Mouse (Mus musculus): ENCODE measurements around the gene Cdkn2d. TPM values are rescaled to one million over a fixed set of nuclear protein-coding genes. Genes with fewer than 3 reads are reported as not detected.
"Not testable (repeated sequence)": the region's sequence is repeated elsewhere in the genome, so short reads cannot be mapped to it uniquely, and the experiment has no call there.

Cdkn2d gene
- 1 to 10 TPM; 7.4 to 9.1 TPM for total RNA-seq (2021)
- long read RNA-seq, experiment 1, transcript Cdkn2d-203 (2 exons, 1,423 nt) = major isoform, 23 of 25 reads
- long read RNA-seq, experiment 1, partial matches to known transcripts = 1 of 25 reads
- long read RNA-seq, experiment 1, other reads (novel, unspliced or antisense) = 1 of 25 reads
- long read RNA-seq, experiment 2, transcript Cdkn2d-203 (2 exons, 1,423 nt) = major isoform, 19 of 23 reads
- long read RNA-seq, experiment 2, partial matches to known transcripts = 0 of 23 reads
- long read RNA-seq, experiment 2, other reads (novel, unspliced or antisense) = 1 of 23 reads

DNA sequence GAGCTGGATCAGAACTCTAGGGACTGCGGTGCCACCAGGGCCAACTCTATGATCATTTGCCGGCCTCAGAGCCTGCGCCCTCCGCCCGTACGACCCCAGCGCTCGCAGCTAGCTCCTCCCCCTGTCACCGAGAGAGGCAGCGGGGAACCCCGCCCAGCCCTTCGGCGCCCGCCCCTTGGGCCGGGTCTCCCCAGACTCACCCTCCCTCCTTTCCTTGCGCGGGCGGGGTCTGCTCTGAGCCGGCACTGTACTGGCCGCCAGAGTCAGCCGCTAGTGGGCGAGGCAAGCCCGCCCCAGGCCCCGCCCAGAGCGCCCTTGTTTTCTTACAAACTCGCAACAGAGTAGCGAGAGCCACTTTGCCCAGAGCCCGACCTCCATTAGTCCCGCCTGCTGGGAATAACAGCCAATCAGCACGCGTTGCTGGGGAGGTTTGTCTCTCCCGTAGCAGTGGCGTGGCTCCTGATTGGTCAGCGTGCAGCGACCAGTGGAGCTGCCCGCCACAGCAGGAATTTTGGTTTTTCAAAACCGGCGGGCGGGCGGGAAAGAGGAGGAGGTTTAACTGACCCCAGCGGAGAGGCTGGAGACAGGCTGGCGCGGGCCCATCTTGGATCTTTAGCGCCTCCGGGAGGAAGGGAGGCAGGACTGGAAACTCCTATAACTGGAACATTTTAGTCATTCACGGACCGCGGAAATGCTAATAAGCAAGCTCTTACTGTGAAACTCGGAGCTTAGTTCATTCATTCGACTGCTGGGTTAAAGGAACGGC is at the start of gene Cdkn2d:
Gene Cdkn2d, minus strand, starts transcription at position 386 of the 766 bp plus-strand sequence.
- peak; percentile 100 for DNase-seq

DNA sequence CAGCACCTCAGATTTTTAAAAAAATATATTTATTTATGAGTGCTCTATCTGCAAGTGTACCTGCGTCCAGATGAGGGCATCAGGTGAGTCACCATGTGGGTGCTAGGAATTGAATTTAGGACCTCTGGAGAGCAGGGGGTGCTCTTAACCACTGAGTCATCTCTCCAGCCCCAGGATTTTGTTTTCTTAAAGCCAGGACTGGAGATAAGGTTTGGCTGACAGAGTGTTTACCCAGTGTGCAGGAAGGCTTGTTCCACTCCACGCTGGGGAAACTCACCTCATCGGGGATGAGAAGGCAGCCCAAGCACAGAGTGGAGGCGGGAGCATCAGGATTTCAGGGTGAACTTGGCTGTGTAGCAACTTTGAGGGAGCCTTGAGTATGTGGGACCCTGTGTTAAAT is 49.2 kb upstream of the Cdkn2d start:
- no peak for DNase-seq

DNA sequence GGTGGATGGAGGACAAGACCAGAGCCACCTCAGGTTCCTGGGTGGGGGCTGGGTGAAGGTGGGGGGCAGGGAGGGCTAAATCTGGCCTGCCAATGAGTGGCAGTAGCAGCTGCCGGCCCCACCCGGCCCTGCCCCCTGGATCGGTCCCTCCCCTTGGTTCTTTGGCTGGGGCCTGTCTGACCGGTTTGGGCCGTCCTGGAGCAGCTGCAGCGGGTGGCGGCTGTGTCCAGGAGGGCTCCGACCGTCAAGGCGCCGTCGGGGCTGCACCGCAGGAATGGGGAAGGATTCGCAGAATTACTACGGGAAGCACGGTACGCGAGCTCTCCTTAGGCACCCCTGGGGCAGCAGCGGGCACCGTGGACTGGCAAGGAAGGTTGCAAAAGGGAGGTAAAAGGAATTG is 46.4 kb upstream of the Cdkn2d start:
- peak; percentile 85 for DNase-seq

DNA sequence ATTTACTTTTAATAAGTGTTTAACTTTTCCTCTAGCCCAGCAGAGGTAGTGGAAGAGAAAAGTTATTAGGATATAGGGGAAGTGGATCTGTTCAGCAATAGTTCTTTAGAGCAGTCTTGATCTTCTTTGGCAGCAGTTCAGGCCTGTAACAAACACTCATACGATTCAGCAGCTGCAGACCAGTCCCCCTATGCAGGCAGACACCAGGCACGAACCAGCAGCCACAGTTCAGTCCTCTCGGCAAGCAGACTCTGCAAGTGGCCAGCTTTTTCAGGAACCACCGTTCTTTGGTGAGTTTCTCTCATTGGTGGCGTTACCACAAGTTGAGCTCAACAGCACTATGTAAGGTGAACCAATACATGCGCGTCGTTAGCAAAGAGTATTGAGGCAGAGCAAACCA is 45.3 kb upstream of the Cdkn2d start:
- no peak for DNase-seq

DNA sequence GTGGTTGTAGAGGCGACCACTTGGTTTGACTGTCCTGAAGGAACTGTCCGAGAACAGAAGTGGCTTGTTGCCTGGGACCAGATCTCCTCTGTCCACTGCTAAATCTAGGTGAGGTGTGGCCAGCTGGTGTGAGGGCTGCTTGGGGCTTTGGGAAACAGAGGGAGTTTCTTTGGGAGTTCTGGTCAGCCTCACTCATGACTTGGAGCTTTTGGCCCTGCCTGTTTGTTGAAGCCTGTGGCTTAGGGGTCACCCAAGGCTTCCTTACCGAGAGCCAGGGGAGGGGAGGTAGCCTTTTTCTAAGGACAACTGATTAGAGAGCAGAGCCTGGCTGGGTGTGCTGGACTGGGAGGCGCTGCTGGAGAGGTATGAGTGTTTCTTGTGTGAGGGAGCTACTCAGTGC is 44.2 kb upstream of the Cdkn2d start:
- no peak for DNase-seq

DNA sequence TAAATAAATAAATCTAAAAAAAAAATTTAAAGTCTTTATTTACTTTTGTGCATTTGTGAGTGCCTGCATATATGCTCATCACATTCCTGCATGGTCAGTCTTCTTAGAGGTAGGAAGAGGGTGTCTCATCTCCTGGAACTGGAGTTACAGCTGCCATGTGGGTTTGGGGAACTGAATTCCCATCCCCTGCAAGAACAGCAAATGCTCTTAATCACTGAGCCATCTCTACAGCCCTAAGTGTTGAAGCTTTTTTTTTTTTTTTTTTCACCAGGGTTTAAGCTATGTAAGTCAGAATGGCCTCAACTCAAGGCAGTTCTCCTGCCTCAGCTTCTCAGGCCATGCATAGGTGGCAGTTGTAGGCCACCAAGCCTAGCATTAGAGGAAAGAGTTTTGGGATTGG is 43.5 kb upstream of the Cdkn2d start:
- DNase-seq = no peak

DNA sequence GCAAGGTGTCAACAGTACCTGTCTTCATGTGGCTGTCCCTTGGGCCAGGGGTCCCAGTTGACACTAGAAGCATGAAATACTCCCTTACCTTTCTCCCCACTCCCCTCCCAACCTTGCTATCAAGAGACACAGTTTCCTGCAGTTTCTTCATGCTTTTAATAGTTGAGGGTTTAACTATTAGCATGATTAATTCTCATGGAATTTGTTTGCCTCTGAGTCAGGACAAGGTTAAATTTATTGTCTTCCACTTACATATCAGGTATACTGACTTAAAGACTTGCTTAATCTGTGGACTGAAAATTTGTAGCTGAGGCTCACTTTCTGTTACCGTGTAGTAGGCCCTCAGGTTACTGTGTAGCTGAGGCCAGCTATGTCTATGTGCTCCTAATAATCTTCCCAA is 42.3 kb upstream of the Cdkn2d start:
- no peak for DNase-seq

DNA sequence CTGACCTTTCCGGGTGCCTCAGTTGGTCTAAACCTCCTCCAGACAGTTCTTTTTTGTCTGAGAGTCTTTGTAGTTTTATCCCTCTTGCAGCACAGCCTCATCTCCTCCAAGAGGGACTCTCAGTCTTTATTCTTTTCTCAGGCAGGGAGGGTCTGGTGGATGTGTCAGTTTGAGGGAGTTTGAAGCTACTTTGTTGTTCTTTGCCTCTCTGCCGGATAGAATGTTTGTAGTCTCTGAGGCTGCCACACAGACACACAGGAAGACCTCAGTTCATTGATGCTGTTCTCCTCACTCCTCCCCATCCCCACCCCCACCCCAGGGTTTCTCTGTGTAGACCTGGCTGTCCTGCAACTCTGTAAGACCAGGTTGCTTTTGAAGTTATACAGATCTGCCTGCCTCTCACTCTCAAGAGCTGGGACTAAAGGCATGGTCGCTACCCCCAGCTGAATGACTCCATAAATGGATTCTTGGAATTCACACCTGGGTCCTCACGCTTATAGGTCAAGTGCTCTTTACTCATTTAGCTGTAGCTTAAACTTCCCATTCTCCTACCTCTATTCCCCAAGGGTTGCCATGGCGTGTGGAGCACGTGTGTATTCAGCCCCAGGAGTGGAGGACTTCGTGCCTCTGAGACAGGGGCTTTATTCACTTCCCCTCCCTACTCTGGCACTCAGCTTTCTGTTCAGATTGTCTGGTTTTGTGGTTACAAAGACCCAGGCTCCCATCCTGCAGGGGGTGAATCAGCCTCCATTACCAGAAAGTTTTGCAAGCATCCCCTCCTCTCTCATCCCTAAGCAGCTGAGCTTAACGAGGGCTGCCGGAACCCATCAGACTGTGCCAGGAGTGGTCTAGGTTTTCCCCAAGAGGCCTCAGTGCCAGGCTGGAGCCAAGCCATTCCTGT is 41.2 kb upstream of the Cdkn2d start:
- no peak for DNase-seq

DNA sequence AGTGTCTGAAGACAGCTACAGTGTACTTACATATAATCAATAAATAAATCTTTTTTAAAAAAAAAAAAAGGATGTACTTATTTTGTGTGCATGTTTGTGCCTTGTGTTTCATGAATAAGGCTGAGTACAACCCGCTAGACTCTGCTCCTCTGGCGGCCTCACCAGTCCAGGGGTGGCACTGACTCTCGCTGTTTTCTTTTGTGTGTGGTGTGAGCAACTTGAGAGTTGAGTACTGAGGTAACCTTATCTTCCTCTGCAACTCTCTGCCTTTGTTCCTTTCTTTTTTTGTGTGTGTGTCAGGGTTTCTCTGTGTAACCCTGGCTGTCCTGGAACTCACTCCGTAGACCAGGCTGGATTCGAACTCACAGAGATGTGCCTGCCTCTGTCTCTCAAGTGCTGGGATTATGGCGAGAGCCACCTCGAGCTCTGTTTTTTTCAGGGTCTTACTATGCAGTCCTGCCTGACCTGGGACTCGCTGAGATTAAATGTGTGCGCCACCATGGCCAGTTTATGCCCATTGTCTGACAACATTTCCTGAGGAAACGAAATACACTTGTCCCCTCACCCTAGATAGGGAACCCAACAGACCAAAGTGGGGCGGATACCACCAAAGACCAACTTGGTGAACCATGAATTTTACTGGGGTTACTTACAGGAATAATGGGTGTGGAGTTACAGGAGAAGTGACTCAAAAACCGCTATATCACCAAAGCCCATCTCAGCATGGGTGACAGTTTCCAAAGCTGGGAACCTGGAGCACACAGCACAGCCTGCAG is 40.3 kb upstream of the Cdkn2d start:
- DNase-seq = no peak

DNA sequence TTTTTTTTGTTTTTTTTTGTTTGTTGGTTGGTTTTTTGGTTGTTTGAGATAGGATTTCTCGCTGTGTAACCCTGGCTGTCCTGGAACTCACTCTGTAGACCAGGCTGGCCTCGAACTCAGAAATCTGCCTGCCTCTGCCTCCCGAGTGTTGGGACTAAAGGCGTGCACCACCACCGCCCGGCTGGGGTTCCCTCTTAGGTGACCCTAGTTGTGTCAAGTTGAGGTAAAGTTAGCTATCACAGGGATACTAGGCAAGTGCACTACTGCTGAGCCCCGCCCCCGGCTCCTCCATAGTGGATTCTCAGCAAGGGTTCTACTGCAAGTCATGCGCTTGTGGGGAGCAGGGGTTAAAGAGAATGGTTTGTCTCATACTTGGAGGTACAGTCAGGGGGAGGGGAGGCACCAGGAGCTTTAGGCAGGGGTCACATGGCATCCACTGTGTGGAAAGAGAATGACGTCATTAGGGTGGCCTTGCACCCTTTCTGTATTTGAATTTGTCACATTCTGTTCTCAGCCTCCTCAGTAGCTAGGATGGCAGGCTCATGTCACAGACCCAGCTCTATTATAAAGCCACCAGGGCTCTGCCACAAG is 38.6 kb upstream of the Cdkn2d start:
- no peak for DNase-seq

DNA sequence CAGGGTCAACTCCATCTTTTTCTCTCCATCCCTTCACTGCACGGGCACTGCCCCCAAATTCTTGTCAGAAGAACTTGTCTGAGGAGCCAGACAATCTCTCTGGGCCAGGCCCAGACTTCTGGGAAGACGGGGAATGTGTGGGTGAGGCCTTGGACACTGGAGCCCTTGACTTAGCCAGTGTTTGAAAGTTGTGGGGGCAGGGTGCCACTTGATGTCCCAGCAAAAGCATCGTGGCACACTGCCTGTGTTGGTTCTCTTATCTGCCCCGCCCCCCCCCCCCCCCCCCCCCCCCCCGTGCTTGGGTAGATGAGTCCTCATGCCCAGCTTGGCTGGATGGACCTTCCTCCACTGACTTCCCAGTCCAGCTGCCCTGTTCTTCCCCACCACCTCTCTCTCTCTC is 37.8 kb upstream of the Cdkn2d start:
- peak; percentile 60 for DNase-seq

DNA sequence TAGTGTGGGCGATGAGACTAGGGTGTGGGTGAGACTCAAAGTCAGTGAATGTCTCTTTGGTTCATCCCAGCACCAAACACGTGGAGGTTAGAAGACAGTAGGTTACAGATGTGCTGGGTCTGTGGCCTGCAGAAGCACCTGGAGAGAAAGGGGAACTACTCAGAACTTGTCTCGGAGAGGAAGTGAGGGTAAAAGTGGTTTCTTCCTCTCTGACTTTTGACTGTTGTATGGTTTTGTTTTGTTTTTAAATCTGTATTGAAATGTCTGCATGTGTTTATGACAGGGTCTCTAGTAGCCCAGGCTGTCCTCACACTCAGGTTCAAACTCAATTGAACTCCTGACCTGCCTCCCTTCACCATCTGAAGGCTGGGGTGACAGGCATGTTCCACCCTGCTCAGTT is 36.8 kb upstream of the Cdkn2d start:
- DNase-seq = no peak

DNA sequence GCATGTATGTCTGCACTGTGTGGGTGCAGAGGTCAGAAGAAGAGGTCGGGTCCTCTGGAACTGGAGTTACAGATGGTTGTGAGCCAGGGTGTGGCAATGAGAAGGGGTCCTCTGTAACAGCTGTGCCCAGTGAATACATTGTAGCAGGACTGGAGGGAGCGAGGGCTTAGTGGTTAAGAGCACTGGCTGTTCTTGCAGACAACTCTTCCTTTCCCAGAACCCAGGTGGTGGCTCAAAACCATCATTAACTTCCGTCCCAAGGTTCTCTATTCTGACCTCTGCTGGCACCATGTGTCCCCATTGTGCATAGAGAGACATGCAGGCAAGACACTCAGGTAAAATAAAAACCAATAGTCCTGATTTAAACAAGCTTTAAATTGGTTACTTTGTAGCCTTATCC is 36.4 kb upstream of the Cdkn2d start:
- DNase-seq = no peak

DNA sequence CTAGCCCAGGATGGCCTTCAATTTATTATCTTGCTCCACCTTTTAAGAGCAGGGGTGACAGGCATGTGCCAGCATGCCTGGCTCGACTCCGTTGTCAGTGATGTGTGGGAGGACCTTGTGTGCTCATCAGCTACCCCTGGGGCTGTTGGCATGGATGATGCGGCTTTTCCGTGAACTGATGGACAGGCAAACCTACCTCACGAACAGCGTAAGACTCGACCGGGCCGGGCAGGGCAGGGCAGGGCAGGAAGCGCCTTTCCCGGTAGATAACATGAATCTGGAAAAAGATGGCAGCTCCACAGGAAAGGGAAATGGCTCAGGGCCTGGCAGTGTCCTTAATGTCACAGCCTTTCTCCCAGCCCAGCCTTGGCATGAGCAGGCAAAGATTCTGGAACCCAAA is 33.1 kb upstream of the Cdkn2d start:
- no peak for DNase-seq

DNA sequence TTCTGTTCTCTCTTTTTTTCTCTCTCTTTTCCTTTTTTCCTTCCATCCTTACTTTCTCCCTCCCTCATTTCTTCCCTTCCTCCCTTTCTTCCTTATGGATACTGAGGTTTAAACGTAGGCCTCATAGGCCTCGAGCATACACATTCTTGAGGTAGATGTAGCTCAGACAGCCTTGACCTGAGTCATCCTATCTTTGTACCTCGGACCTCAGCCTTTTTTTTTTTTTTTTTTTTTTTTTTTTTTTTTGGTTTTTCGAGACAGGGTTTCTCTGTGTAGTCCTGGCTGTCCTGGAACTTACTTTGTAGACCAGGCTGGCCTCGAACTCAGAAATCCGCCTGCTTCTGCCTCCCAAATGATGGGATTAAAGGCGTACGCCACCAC is 31.7 kb upstream of the Cdkn2d start:
- DNase-seq = not testable (repeated sequence)

DNA sequence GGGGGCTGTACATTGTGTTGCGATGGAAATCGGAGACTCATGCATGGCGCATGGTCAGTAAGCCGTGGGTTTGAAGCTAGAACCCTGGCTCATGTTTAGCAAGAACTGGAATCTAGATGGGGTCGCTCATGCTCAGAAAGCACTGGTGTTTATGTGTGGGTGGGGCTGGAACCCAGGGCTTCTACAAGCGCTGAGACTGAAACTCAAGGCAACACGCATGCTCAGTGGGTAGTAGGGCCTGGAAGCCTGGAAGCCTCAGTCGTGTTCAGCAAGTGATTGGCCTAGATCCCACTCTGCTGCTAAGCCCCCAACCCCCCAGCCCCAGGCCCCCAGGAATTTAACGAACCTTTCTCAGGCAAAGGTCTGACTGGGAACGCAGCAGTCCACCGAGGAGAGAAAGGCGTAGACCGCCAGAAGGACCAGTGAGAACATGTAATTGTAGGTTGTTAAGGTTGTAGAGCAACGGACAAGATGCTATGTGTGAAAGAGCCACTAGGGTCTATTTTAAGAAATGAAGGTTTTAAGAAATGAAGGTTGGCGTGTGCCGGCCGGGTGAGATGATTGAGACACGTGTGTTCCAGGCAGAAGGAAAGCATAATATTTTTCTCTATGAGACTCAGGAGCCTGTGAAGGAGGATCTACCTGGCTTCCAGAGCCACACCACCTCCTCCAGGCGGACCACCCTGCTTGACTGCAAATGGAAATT is 31.2 kb upstream of the Cdkn2d start:
- DNase-seq = no peak

DNA sequence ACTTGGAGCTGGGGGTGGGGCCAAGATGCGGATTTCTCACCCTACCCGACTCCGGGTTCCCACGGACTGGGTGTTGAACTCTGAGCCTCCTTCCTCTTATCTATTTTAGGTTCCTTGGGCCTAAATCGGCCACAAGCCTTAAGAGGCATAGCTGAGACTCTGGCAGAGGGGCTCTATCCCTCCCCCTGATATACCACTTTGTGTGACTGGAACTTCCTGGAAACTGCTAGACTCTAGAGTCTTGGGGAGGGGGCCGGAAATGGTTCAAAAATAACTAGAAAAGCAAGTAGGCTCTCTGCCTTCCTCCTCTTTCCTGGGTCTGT is 30.3 kb upstream of the Cdkn2d start:
- peak; percentile 33 for DNase-seq

DNA sequence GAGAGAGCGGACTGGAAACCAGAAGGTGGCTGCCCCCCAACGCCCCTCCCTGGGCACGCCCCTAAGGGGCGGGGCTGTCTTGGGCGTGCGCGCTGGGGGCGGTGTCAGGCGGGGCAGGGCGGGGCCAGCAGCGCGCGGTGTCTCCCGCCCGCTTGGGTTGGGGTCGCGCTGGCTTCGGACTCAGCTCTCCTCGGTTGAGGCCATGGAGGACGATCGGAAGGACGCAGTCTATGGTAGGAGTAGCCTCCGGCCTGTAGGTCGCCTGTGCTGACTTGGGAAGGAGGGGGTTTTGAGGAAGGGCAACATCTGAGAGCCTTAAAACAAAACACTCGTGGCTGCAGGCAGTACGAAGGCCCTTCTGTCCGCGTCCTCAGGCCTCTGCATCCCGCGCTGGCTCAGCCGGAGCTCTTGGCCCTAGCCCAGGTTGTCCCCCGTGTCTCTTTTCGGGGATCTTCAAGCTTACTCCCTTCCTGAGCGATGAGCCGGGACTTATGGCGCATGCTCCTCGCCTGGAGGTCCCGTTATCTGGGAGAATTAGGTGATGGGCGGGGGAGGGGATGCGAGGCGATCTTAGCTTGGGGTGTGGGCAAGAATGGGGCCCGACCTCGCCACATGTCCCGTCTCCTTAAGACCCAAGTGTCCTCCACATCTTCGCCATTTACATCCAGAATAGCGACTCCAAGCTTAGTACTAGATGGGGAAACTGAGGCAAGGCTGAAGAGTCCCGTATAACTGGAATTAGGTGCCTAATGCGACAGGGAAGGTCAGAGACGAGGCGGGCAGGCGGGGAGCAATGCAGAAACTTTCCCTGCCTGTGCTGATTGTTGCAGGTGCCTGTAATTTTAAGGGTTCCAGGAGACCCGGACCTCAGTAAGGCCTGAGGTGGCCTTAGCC is 29.7 kb upstream of the Cdkn2d start, which contains the start of gene Slc44a2:
Gene Slc44a2, plus strand, starts transcription at position 80 of the 894 bp plus-strand sequence.
- peak; percentile 86 for DNase-seq

DNA sequence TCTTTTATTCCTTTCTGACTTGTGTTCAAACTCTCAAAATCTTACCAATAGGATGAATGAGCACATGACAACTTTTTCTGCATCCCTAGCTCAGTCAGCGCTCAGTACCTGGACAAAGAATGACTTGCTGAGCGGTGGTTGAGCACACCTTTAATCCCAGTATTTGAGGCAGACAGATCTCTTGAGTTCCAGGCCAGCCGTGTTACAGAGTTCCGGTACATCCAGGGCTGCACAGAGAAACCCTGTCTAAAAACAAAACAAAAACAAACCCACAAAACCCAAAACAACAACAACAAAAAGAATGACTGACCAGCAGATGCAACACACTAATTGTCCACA is 29.0 kb upstream of the Cdkn2d start:
- DNase-seq = no peak

DNA sequence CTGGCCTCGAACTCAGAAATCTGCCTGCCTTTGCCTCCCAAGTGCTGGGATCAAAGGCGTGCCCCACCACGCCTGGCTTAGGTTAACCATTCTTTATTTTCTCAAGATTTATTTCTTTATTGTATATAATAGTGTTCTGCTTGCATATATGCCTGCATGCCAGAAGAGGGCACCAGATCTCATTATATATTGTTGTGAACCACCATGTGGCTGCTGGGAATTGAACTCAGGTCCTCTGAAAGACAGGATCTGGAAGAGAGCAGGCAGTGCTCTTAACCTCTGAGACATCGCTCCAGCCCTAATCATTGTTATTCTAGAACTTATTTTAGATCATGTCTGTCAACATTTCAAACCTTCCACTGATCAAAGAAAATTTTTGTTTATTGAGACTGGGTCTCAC is 28.3 kb upstream of the Cdkn2d start:
- DNase-seq = no peak
